Mouse (Mus musculus): ENCODE measurements around the gene Nupr1.

Gene Nupr1

DNA sequence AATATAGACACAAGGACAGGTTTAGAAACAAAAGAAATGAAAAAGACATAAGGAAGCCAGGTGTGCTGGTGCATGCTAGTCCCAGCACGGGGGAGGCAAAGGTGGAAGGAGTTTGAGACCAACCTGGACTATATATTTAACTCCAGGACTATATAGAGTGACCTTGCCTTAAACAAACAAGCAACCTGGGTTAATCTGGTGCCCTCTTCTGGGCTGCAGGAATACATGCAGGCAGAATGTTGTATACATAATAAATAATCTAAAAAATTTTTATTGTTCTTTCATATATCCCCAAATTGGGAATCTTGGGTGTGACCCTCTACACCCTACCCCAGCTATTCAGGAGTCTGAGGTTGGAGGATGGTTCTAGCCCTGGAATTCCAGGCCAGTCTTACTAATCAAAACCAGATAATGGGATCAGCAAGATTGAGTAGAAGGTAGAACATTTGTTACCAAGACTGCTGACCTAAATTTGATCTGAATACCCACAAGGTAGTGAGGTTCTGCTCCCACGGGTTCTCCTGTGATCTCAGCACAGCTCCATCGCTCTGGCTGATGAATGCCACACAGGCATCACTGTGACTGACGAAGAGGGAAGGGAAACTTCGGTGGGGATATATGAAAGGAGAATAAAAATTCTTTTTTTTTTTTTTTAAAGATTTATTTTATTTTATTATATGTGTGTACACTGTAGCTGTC is 12.0 kb upstream of the Nupr1 start:
- no peak for DNase-seq

- no peak for DNase-seq
Observed at GRCm38 (mm10) chr7:126636733-126637520, 6.3 kb upstream of the Nupr1 start.

GRCm38 (mm10) chr7:126635375-126635774 is 4.7 kb upstream of the Nupr1 start:
- no peak for DNase-seq

DNA sequence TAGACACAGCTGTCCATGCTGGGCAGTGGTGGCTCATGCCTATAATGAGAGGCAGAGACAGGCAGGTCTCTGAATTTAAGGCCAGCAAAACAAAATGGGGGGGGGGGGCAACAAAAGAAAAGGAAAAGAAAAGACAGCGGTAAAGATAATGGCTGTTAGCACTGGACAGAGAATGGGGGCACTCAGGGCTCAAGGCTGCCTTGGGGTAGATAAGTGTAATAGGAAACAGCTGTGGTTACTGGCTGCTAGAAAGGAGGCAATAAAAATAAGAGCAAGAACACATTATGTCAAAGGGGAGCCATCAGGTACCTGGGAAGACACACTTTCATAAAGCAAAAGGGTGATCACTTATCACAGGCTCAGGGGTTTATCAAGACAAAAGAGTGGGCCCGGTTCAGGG is 1.8 kb upstream of the Nupr1 start:
- DNase-seq = no peak

DNA sequence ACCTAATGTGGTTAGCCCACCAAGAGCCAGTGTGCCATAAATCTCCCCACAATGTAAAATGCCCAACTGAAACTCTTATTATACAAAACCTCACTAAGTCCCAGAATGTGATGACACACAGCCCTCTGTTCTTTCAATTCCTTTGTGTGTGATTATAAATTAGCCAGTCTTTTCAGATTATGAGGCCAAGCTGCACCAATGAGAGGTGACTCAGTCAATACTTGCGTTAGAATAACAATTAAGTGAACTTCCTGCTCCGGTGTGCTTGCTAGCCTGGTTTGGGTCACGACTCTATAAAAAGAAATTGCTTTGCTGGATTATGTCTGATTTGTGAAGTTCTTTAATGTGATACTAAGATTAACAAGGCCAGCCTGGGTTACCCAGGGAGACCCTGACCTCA is 746 bp downstream of the Nupr1 start:
- no peak for DNase-seq

DNA sequence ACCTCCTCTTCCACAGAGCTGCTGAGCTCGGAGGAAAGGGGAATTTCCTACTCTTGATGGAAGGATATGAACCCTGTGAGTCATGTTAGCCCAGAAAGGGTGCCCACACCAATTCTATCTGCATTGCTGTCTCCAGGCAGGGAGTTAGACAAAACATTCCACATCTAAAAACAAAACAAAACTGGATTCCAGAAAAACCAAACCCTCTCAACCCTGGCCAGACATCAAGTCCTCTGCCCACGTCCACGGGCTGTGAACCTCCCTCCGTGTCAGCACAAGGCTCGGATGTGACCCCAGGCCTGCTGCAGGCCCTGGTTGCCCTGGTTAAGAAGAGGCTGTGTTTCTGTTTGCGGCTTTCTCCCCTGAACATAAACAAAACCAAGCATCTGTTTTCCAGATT is 2.5 kb downstream of the Nupr1 start:
- DNase-seq = no peak

DNA sequence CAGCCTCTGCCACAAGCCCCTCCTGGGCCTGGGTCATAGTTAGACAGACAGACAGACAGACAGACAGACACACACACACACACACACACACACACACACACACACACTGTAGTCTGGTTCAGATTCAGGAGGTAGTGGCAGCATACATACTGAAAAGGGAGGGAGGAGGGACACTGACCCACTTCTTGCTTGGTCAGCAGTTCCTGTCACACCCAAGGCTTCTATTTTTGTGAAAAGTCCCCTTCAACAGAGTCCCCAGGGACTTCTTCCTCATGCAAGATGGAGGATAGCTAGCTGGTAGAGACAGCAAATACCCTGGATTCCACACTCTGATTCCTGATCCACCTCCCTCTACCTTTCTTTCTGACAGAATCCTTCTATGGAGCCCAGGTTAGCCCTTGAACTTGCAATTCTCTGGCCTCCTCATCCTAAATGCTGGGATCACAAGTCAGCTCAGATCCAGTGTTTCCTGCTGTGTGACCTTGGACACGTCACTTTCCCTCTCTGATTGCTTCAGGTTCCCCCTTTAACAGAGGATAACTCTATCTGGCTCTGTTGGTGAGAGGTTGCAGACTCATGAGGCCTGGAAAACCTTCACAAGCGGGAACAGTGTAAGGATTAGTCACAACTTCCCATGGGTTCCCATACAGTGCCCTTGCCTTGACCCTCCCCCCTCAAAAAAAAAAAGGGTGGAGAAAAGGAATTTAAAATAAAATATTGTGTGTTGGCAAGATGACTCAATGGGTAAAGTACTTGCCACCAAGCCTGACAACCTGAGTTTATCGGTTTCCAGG is 4.7 kb downstream of the Nupr1 start:
- no peak for DNase-seq

DNA sequence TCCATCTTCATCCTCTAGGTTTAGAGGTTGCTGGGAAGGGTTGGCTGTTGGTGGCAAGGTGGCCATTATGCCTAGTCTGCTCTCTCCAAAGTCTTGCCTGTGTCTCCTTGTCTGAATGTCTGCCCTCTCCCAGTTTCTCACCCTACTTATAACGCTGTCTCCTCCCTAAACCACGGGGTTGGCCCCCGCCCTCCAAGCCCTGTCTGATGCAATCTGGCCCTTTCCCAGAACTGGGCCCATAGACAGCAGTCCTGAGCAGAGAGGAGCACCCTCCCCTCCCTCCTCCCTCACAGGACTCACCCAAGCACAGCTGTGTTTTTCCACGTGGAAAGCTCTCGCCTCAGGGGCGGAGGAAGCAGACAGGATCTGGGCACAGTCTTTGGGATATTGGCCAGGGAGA is 5.3 kb downstream of the Nupr1 start:
- DNase-seq = no peak

- no peak for DNase-seq
Observed at GRCm38 (mm10) chr7:126624774-126625173, 5.9 kb downstream of the Nupr1 start.

- DNase-seq = no peak
Observed at GRCm38 (mm10) chr7:126623381-126623780, 7.3 kb downstream of the Nupr1 start.

DNA sequence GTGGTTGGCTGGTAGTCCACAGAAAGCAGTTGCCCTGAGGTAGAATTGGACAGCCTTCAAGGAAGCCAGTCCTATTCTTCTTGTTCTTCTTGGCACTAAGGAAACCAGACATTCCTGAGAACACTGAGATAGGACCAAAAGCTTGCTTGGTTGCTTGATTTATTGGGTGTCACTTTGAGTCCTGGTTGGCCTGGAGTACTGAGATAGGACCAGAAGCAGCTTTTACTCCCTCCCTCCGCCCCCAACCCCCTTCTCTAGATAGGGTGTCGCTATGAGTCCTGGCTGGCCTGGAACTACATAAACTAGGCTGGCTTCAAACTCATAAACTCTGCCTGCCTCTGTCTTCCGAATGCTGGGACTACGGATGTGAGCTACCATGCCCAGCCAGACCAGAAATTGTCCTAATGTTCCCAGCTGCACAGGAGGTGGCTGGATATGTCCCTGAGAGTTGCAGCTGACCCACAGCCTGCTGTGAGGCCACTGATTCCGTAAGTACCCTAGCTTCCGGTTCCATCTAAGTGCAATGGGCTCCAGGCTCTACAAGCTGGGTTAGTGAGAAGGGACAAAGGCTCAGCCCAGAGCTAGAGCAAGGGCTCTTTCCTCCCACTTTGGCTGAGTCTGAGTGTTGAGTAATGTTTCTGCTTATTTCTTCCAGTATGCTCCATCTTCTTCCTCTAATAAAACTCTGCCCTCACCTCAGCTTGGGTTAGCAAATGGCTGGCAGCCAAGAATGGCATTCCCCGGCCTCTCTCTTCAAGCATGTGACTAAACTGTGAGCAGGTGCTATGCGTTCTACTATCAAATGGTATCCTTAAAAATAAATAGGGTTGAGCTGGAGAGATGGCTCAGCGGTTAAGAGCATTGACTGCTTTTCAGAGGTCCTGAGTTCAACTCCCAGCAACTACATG is 9.0 kb downstream of the Nupr1 start:
- no peak for DNase-seq

DNA sequence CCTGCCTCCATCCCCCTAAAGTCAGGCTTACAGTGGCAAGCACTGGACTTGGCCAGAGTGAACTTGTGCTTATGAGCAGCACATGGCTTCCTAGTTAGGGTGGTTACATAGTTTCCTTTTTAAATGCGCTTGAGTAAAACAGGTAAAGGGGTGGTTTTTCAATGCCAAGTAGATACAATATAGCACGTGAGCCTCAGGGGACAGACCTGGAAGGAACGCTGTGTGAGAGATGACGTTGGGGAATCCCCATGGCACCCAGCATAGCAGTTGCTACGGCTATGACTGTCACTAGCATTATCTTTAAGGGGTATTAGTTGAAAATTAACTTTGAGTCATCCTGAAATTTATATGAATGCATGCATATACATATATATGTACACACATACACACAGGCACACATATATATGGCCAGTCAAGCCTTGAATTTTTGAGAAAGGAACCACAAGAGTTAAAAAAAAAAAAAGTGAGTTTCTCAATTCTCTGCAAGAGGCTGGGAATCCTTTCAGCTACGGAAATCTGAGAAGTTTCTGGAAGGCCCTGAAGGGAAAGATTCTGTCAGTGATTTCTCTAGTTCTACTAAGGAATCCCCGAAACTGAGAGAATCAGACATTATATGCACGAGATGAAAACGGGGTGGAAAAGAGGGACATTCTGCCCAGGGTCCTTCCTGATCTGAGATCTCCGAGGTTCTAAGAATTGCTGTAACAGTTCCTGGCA is 10.9 kb downstream of the Nupr1 start:
- DNase-seq = no peak

GRCm38 (mm10) chr7:126616707-126617106 is 14.0 kb downstream of the Nupr1 start:
- no peak for DNase-seq

GRCm38 (mm10) chr7:126612736-126613135 is 17.9 kb downstream of the Nupr1 start:
- no peak for DNase-seq

DNA sequence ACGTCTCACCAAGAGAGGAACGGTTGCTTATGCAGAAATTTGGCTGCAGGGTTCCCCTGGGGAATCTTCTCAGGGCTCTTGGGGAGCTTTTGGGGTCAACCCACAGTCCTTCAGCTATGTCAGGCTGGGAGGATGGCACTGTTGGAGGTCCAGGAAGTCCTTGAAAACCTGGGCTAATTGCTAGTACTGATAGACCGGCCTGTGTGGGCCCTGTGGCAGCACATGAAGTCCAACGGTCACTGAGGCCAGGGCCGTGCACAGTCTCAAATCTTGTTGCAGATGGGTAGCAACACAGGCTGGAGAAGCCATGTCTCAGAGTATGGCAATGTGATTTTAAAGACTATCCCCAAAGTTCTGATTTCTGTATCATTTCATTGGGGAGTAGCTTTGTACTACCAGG is 22.9 kb downstream of the Nupr1 start:
- no peak for DNase-seq

DNA sequence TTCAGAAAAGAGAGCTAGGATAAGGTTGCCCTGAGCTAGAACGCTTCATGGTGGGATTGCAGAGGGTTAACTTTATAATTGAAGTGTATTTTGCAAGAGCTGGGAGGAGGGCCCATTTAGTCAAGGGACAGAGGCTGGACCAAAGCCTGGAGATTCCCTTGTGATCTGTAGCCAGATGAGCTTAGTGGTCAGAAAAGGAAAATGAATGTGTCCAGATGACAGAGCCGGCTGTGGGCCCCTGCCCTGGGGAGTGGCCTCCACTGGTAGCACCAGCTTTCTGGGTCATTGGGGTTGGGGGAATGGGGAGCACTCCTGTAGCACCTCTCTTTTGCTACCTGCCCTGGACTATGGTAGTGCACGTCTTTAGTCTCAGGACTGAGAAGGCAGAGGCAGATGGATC is 23.6 kb downstream of the Nupr1 start:
- no peak for DNase-seq

DNA sequence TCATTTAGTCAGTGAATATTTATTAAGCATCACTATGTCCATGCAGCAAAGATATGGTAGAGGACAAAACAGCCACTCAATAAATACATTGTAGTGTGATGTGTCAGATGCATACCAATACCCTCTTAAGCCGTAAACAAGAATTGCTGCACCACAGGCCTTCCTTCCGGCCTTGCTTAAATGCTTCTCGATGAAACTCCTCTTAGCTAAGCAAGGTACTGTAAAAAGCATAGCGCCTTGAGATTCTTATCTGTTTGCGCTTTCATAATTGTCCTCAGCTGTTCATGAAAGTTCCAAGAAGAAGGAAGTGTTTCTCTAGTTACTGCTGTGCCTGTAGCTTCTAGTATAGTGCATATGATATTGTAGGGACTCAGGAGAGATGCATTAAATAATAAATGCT is 24.1 kb downstream of the Nupr1 start:
- no peak for DNase-seq

- DNase-seq = no peak
Observed at GRCm38 (mm10) chr7:126602650-126603049, 28.0 kb downstream of the Nupr1 start.

DNA sequence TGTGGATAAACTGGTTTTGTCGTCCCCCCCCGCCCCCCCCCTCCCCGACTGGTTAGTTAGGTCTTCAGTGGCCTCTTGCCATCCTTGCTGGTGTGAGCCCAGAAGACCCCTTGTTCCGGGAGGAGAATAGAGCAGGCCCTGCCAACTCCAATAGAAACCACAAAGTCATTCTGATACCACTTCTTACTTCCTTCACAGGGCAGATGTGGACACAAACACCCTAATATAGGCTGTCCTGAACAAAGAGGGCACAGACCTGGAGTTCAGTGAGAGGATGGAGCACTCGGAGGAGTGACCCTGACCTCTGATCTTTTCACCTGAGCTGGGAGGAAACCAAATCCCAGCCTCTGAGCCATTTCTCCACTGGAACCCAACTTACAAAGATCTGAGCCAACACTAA is 28.8 kb downstream of the Nupr1 start:
- no peak for DNase-seq

DNA sequence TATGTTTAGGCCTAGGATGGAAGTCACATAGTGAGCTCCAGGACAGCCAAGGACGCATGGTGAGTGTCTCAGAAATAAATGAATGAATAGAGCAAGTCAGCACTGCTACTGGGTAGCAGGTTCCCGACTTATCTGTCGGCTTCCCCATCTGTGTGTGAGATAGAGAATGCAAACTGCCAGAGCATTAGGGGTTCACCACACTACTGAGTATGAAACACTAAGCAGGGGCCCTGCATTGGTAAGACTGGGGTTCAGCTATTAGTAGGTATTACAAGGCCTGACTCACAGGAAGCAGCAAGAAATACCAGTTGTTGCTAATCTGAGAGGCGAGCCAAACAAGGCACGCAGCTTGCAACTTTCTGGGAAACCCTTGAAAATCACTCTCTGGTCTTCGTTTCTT is 31.7 kb downstream of the Nupr1 start:
- DNase-seq = no peak

- DNase-seq = no peak
Observed at GRCm38 (mm10) chr7:126596414-126596813, 34.2 kb downstream of the Nupr1 start.

GRCm38 (mm10) chr7:126595890-126596289 is 34.8 kb downstream of the Nupr1 start:
- DNase-seq = no peak
